22 mouse cellular contexts compared by ENCODE assay signal in genomic region chr10:71363858-71364257, GRCm38 (mm10). TPM values are rescaled to one million over a fixed set of nuclear protein-coding genes. Genes with fewer than 3 reads are reported as not detected.
DNase-seq lines count a peak whose midpoint lies in the region; ATAC-seq and TF ChIP-seq lines count a peak whose summit lies in the region.
"Had no signal": no experiment of that assay in that cellular context is flagged by ENCODE, and none has a peak within 500 bp of the region (broad histone marks: within the 10 kb centered on the region; RNA-seq: fewer than 3 reads in every experiment).

No protein-coding gene starts in this region.

- intact Hi-C loops in left cerebral cortex, adult 2 months (cut with DNase I): no loop called here

- ATAC-seq in megakaryocyte, adult 5-6 weeks (ENCODE audit: poor library complexity, severe bottlenecking): peak; percentile 49
- ATAC-seq: activated CD4-positive, CD25-positive, alpha-beta regulatory T cell, adult 4 months; forebrain, embryonic 13.5 days; forebrain, postnatal 0 days; hindbrain, postnatal 0 days had no signal

- no peak overlapping the region for H3K4me3 ChIP-seq in left cerebral cortex, adult 2 months
- H3K4me3 ChIP-seq: embryonic facial prominence, embryonic 13.5 days; forebrain, embryonic 13.5 days; heart, embryonic 15.5 days; hindbrain, embryonic 13.5 days had no signal

- no peak for TF ChIP-seq CTCF in left cerebral cortex, adult 2 months (IDR thresholded peaks at IDR 0.05)

- H3K27ac ChIP-seq in left cerebral cortex, adult 2 months: no peak overlapping the region
- H3K27ac ChIP-seq: embryonic facial prominence, embryonic 13.5 days; forebrain, embryonic 13.5 days; heart, embryonic 15.5 days; hindbrain, embryonic 13.5 days; hindbrain, postnatal 0 days had no signal

- DNase-seq in 416B (ENCODE audit: low read depth) (peak; percentile 69), NIH3T3 (ENCODE audit: low read depth) (peak; percentile 74)
- DNase-seq in adrenal gland, adult 2 months: no peak
- DNase-seq in lung, postnatal 25 days (ENCODE audit: low spot score): no peak
- no peak for DNase-seq in cerebellum, adult 11 months
- DNase-seq in left cerebral cortex, adult 2 months (ENCODE audit: extremely low spot score in 1 of 2, low spot score in 2 of 2): no peak
- DNase-seq: adrenal gland, adult 8-10 months; adrenal gland, postnatal 36 days; cerebellum, adult 9-10 months; cerebellum, postnatal 36 days; forebrain, postnatal 0 days; gastrocnemius, postnatal 36 days; heart, adult 18-20 months; heart, postnatal 14 days; kidney, adult 11 months had no signal

RNA-seq across cellular contexts. Expression of gene Ipmk, which starts 16.3 kb away (rescaled TPM):
- total RNA-seq in megakaryocyte, adult 5-6 weeks (2015): 46.7 and 49.8 TPM in 2 replicates
- total RNA-seq in megakaryocyte, adult 5-6 weeks (2017): 53.6 and 55.4 TPM in 2 replicates
- total RNA-seq in adrenal gland, adult 2 months (2021): 10 to 100 TPM; 13.8 to 17.6 TPM
- polyA plus RNA-seq in adrenal gland, adult 2 months (2012; rRNA removed): 3.7 and 4.0 TPM in 2 replicates
- 10 to 100 TPM; 30.5 to 36.7 TPM for total RNA-seq in left cerebral cortex, adult 2 months (2021)

RNA-seq across cellular contexts. Expression of gene Cisd1, which starts 19.1 kb away (rescaled TPM):
- 42.5 and 45.0 TPM in 2 replicates for total RNA-seq in megakaryocyte, adult 5-6 weeks (2015)
- total RNA-seq in megakaryocyte, adult 5-6 weeks (2017): 15.2 and 22.8 TPM in 2 replicates
- 100 to 1,000 TPM in 1 of 2 experiments, 10 to 100 TPM in 1; 86.9 to 105 TPM for total RNA-seq in adrenal gland, adult 2 months (2021)
- polyA plus RNA-seq in adrenal gland, adult 2 months (2012; rRNA removed): 155 and 161 TPM in 2 replicates
- total RNA-seq in left cerebral cortex, adult 2 months (2021): 100 to 1,000 TPM; 119 to 131 TPM

Comparison
In these comparisons a context has a peak if more than half of its experiments do, and no peak if none do; other contexts are left out.
1. DNase-seq: peak in 416B (single experiment) and NIH3T3 (single experiment); none in adrenal gland, adult 2 months (single experiment), lung, postnatal 25 days (single experiment), cerebellum, adult 11 months (single experiment) and left cerebral cortex, adult 2 months (0 of 2).